ENCODE assay signal across 14 mouse cellular contexts in the genomic region with DNA sequence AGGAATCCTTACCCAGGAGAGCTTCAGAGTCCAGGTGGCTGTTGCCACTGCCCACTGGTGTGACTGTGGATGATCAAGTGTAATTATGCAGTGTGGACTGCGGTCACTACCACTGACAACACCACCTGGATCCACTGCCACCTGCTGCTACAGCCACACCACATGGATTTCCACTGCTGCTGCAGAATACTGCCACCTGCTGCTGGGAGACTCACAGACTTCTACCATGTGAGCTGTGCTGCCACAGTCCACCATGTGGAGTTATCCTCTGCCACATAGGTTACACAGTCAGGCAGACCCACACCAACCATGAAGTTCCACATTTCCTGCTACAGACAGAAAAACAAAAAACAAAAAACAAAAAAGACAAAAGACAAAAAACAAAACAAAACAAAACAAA.
DNase-seq lines count a peak whose midpoint lies in the region; ATAC-seq and TF ChIP-seq lines count a peak whose summit lies in the region.
"Had no signal": no experiment of that assay in that cellular context is flagged by ENCODE, and none has a peak within 500 bp of the region (broad histone marks: within the 10 kb centered on the region; RNA-seq: fewer than 3 reads in every experiment).

No protein-coding gene starts in this region.

- H3K4me2 ChIP-seq in forebrain, postnatal 0 days (ENCODE audit: low read depth) = no peak overlapping the region
- H3K4me2 ChIP-seq: limb, embryonic 12.5 days had no signal

- DNase-seq in forebrain, postnatal 0 days = no peak
- no peak for DNase-seq in forebrain, embryonic 10.5 days (ENCODE audit: extremely low spot score, low spot score)
- peak; percentile 8 for DNase-seq in embryonic facial prominence, embryonic 10.5 days (ENCODE audit: low spot score)
- DNase-seq in lung, postnatal 36 days = peak; percentile 33
- no peak for DNase-seq in gastrocnemius, postnatal 4 days (ENCODE audit: low spot score in 2 of 2)
- DNase-seq in urinary bladder, postnatal 14 days (ENCODE audit: low spot score) = no peak
- DNase-seq: adrenal gland, postnatal 25 days; gastrocnemius, postnatal 25 days; thymus, postnatal 14 days had no signal

- H3K27me3 ChIP-seq in forebrain, postnatal 0 days (ENCODE audit: insufficient read depth, low read length) = no peaks in the 10 kb centered on the region
- H3K27me3 ChIP-seq in forebrain, embryonic 10.5 days (ENCODE audit: poor library complexity, severe bottlenecking) = no peaks in the 10 kb centered on the region
- H3K27me3 ChIP-seq in megakaryocyte, embryonic 14.5 days (replicated peaks) = no peaks in the 10 kb centered on the region
- H3K27me3 ChIP-seq in embryonic facial prominence, embryonic 10.5 days (replicated peaks; ENCODE audit: low read depth, poor library complexity, severe bottlenecking) = no peaks in the 10 kb centered on the region
- H3K27me3 ChIP-seq: limb, embryonic 12.5 days had no signal

- no peaks in the 10 kb centered on the region for H3K36me3 ChIP-seq in forebrain, postnatal 0 days (ENCODE audit: insufficient read depth)
- no peaks in the 10 kb centered on the region for H3K36me3 ChIP-seq in forebrain, embryonic 10.5 days (replicated peaks)
- no peaks in the 10 kb centered on the region for H3K36me3 ChIP-seq in megakaryocyte, embryonic 14.5 days (replicated peaks; ENCODE audit: low read length)
- no peaks in the 10 kb centered on the region for H3K36me3 ChIP-seq in embryonic facial prominence, embryonic 10.5 days (replicated peaks)
- H3K36me3 ChIP-seq: limb, embryonic 12.5 days had no signal

- H3K4me3 ChIP-seq in forebrain, postnatal 0 days (ENCODE audit: low read depth, low read length) = no peak overlapping the region
- no peak overlapping the region for H3K4me3 ChIP-seq in forebrain, embryonic 10.5 days
- H3K4me3 ChIP-seq in megakaryocyte, embryonic 14.5 days (replicated peaks) = peak overlapping the region; percentile 1
- H3K4me3 ChIP-seq in embryonic facial prominence, embryonic 10.5 days = no peak overlapping the region
- H3K4me3 ChIP-seq: limb, embryonic 12.5 days had no signal

- peak; percentile 16; the same call in 1 of the 2 replicates for TF ChIP-seq CTCF in forebrain, postnatal 0 days (IDR thresholded peaks at IDR 0.05; ENCODE audit: low read depth)

- H3K4me1 ChIP-seq in forebrain, postnatal 0 days (ENCODE audit: insufficient read depth) = no peaks in the 10 kb centered on the region
- H3K4me1 ChIP-seq in forebrain, embryonic 10.5 days = no peaks in the 10 kb centered on the region
- H3K4me1 ChIP-seq in megakaryocyte, embryonic 14.5 days = no peaks in the 10 kb centered on the region
- no peaks in the 10 kb centered on the region for H3K4me1 ChIP-seq in embryonic facial prominence, embryonic 10.5 days
- H3K4me1 ChIP-seq: limb, embryonic 12.5 days had no signal

- no peak overlapping the region for H3K27ac ChIP-seq in forebrain, postnatal 0 days (ENCODE audit: low read depth, low read length)
- no peak overlapping the region for H3K27ac ChIP-seq in forebrain, embryonic 10.5 days
- no peak overlapping the region for H3K27ac ChIP-seq in embryonic facial prominence, embryonic 10.5 days (replicated peaks)
- H3K27ac ChIP-seq: limb, embryonic 12.5 days; macrophage had no signal

- no peak overlapping the region for H3K9ac ChIP-seq in forebrain, postnatal 0 days
- H3K9ac ChIP-seq: limb, embryonic 12.5 days had no signal

- H3K9me3 ChIP-seq in forebrain, postnatal 0 days (ENCODE audit: low read length) = no peaks in the 10 kb centered on the region
- H3K9me3 ChIP-seq in forebrain, embryonic 10.5 days = peaks cover 3% of the 10 kb centered on the region; the same call in 1 of the 2 replicates
- H3K9me3 ChIP-seq in megakaryocyte, embryonic 14.5 days = no peaks in the 10 kb centered on the region; the same call in 1 of the 2 replicates
- no peaks in the 10 kb centered on the region for H3K9me3 ChIP-seq in embryonic facial prominence, embryonic 10.5 days
- H3K9me3 ChIP-seq: limb, embryonic 12.5 days had no signal

- no peak for ATAC-seq in forebrain, postnatal 0 days
- ATAC-seq in megakaryocyte, adult 5-6 weeks (ENCODE audit: poor library complexity, severe bottlenecking) = no peak
- ATAC-seq: CD4-positive, CD25-positive, alpha-beta regulatory T cell, adult 4 months had no signal

- 94% methylated on average over 1 of the region's 1 CpGs for whole genome bisulfite sequencing in forebrain, postnatal 0 days
- 88% methylated on average over 1 of the region's 1 CpGs for WGBS in forebrain, embryonic 10.5 days
- WGBS in embryonic facial prominence, embryonic 10.5 days = 93% methylated on average over 1 of the region's 1 CpGs

Comparison
In these comparisons a context has a peak if more than half of its experiments do, and no peak if none do; other contexts are left out.
1. DNase-seq: peak in embryonic facial prominence, embryonic 10.5 days (single experiment) and lung, postnatal 36 days (single experiment); none in forebrain, postnatal 0 days (single experiment), forebrain, embryonic 10.5 days (single experiment), gastrocnemius, postnatal 4 days (0 of 2) and urinary bladder, postnatal 14 days (single experiment).